Mouse (Mus musculus) stomach, embryonic 14.5 days (tissue): ENCODE data around the gene Gatm. TPM values are rescaled to one million over a fixed set of nuclear protein-coding genes. Genes with fewer than 3 reads are reported as not detected.

Experiments used
- ATAC-seq: fragments of 200-750 bp; cut with Nextera tagmentation; 2 replicates; pipeline ENCODE4 v1.8.0; 2017; ENCODE audit warnings: low read depth, moderate TSS enrichment; ENCODE audit not compliant: insufficient number of reproducible peaks, insufficient read depth, low FRiP score
- H3K27ac ChIP-seq: fragments of 300-500 bp; sonication (generic); 2 replicates; pipeline ENCODE4 v1.5.1; 2014; ENCODE audit warnings: mild to moderate bottlenecking, low read length, moderate library complexity, mixed read lengths
- H3K27me3 ChIP-seq: fragments of 300-500 bp; sonication (generic); 2 replicates; pipeline ENCODE4 v1.6.1; 2014; ENCODE audit warnings: low read length, control low read depth, mixed read lengths; ENCODE audit not compliant: control insufficient read depth, insufficient read depth
- H3K36me3 ChIP-seq: fragments of 300-500 bp; sonication (generic); 2 replicates; pipeline ENCODE4 v1.6.1; 2014; ENCODE audit warnings: mild to moderate bottlenecking, control low read depth, low read length, moderate library complexity, mixed read lengths; ENCODE audit not compliant: control insufficient read depth, insufficient read depth
- H3K4me1 ChIP-seq: fragments of 300-500 bp; sonication (generic); 2 replicates; pipeline ENCODE4 v1.6.1; 2014; ENCODE audit warnings: low read length, control low read depth, mixed read lengths; ENCODE audit not compliant: control insufficient read depth, insufficient read depth
- H3K4me2 ChIP-seq: fragments of 300-500 bp; sonication (generic); replicated peaks from 2 replicates; pipeline ENCODE4 v1.6.1; 2014; ENCODE audit warnings: low read depth, low read length, control low read depth
- H3K4me3 ChIP-seq: fragments of 300-500 bp; sonication (generic); 2 replicates; pipeline ENCODE4 v1.5.1; 2014; ENCODE audit warnings: low read depth, low read length, control low read depth
- H3K9ac ChIP-seq: fragments of 300-500 bp; sonication (generic); replicated peaks from 2 replicates; pipeline ENCODE4 v1.6.1; 2014; ENCODE audit warnings: low read depth, mild to moderate bottlenecking, control low read depth, low read length, moderate library complexity, mixed read lengths
- H3K9me3 ChIP-seq: fragments of 300-500 bp; sonication (generic); 2 replicates; pipeline ENCODE4 v1.6.1; 2016; ENCODE audit warnings: low read depth, low read length, control low read depth; ENCODE audit not compliant: control insufficient read depth
- WGBS: fragments of 180-500 bp; shearing (Covaris S2); extraction: QIAGEN DNeasy Blood & Tissue Kit; methylation state at CpG from one replicate; pipeline ENCODE4 v1.1.7; 2014; 5-methylcytosine and 5-hydroxymethylcytosine counted together
- polyA plus RNA-seq: library from polyadenylated mRNA; unstranded; fragments of >200 nt; fragmentation: Nextera tagmentation; extraction: Ambion mirVana; gene quantifications from 2 replicates; pipeline ENCODE4 v1.2.1, GENCODE M21; 2014

Gatm gene
- polyA plus RNA-seq, 1 experiment from 2014 or later: 11.2 TPM

DNA sequence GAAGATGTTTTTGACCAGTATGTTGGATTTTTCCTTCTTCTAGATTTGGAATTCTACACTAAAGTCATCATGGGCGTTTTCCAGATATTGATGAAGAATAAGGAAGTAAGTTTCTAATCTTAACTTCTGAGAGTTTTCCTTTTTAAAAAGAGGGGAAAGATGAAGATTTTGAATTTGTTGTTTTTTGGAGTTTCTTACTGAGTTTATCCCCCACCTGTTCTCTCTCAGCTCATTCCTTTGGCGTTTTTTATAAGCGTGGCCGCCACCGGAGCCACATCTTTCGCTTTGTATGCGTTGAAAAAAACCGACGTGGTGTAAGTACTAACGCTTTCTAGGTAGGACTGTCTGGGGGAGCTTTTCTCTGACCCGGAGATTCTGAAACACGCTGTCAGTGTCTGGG is 26.9 kb upstream of the Gatm start:
- Histone ChIP-seq H3K27me3 (no peaks in the 10 kb centered on the region), H3K27ac (no peak overlapping the region), H3K36me3 (peaks cover 6% of the 10 kb centered on the region; the same call in 1 of the 2 replicates), H3K4me1 (no peaks in the 10 kb centered on the region), H3K4me3 (peak overlapping the region; percentile 20), H3K9me3 (no peaks in the 10 kb centered on the region), H3K4me2 (peak overlapping the region; percentile 46), H3K9ac (no peak overlapping the region)
- 31% methylated on average over 12 of the region's 12 CpGs for WGBS
- ATAC-seq: no peak

DNA sequence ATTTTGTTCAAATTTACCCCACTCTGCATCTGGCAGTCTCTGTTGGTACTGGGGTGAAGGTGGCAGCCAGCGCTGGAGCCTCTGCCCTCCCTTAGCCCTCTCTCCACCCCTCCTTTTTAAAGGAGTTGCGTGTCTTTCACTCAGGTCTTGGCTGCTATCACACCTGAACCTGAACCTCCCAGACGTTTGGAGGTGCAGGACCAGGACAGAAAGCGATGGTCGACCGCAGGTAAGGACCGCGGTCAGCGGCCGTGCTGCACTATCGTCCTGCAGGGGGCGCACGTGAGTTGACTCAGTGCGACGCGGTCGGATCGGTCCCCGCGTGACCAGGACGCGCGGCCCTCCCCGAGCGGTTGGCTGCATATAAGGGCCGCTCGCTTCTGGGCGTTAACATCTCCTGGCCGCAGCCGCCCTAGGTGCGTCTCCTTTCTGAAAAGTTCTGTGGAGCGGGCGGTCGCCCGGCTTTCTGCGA is 26.5 kb upstream of the Gatm start:
- Histone ChIP-seq H3K4me2 (peak overlapping the region; percentile 46), H3K9me3 (no peaks in the 10 kb centered on the region), H3K36me3 (peaks cover 9% of the 10 kb centered on the region; the same call in 1 of the 2 replicates), H3K4me3 (peak overlapping the region; percentile 20), H3K4me1 (no peaks in the 10 kb centered on the region), H3K27ac (no peak overlapping the region), H3K27me3 (no peaks in the 10 kb centered on the region), H3K9ac (no peak overlapping the region)
- peak; percentile 86 for ATAC-seq
- 1% methylated on average over 36 of the region's 36 CpGs for WGBS

DNA sequence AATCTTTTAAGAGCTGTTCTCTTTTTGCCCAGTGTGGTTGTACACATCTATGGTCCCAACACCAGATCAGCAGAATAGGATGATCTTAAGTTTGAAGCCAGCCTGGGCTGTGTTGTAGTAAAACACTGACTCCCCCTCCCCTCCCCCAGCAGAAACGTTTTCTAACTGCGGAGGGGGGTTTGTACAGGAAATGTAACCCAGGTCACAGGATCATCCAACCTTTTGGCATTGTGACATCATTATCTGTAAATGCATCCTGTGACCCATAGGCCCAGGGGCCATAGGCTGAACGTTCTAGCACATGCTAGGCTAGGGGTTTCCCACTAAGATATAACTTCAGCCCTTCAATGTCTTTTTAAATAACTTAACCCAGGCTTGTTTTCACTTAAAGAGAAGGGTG is 25.6 kb upstream of the Gatm start, which contains the start of gene AA467197:
TSS of gene AA467197 (plus strand) at position 301 of the 400 bp plus-strand sequence.
- WGBS: 53% methylated on average over 3 of the region's 3 CpGs
- peak within 1 kb of the TSS; percentile 20 for H3K4me3 ChIP-seq
- no peak within 1 kb of the TSS for H3K9ac ChIP-seq
- no peaks in the 10 kb centered on the region for H3K9me3 ChIP-seq
- peaks cover 4% of the 10 kb centered on the region; the same call in 1 of the 2 replicates for H3K4me1 ChIP-seq
- H3K27me3 ChIP-seq: no peaks in the 10 kb centered on the region
- peaks cover 9% of the 10 kb centered on the region; the same call in 1 of the 2 replicates for H3K36me3 ChIP-seq
- ATAC-seq: no peak
- H3K4me2 ChIP-seq: peak within 1 kb of the TSS; percentile 46
- H3K27ac ChIP-seq: no peak within 1 kb of the TSS

DNA sequence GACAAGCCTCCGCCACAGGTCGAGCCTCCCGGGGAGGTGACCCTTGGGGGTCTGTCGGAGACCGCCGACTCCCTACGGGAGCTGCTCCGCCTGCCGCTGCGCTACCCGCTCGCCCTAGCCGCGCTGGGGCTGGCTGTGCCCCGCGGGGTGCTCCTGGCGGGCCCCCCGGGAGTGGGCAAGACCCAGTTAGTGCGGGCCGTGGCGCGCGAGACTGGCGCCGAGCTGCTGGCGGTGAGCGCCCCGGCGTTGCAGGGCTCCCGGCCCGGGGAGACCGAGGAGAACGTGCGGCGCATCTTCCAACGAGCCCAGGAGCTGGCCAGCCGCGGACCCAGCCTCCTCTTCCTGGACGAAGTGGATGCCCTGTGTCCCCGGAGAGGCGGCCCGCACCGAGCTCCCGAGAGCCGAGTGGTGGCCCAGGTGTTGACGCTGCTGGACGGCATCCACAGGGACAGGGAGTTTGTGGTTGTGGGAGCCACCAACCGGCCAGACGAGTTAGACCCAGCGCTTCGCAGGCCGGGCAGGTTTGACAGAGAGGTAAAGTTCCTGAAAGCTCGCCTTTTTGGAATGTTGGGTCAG is 20.2 kb upstream of the Gatm start:
- Histone ChIP-seq H3K4me1 (peaks cover 4% of the 10 kb centered on the region; the same call in 1 of the 2 replicates), H3K4me3 (peak overlapping the region; percentile 97), H3K9me3 (no peaks in the 10 kb centered on the region), H3K36me3 (peaks cover 9% of the 10 kb centered on the region; the same call in 1 of the 2 replicates), H3K4me2 (peak overlapping the region; percentile 96), H3K27me3 (no peaks in the 10 kb centered on the region), H3K27ac (peak overlapping the region; percentile 79; the same call in 1 of the 2 replicates), H3K9ac (peak overlapping the region; percentile 78)
- under 1% methylated on average over 51 of the region's 53 CpGs for WGBS
- ATAC-seq: peak; percentile 39

DNA sequence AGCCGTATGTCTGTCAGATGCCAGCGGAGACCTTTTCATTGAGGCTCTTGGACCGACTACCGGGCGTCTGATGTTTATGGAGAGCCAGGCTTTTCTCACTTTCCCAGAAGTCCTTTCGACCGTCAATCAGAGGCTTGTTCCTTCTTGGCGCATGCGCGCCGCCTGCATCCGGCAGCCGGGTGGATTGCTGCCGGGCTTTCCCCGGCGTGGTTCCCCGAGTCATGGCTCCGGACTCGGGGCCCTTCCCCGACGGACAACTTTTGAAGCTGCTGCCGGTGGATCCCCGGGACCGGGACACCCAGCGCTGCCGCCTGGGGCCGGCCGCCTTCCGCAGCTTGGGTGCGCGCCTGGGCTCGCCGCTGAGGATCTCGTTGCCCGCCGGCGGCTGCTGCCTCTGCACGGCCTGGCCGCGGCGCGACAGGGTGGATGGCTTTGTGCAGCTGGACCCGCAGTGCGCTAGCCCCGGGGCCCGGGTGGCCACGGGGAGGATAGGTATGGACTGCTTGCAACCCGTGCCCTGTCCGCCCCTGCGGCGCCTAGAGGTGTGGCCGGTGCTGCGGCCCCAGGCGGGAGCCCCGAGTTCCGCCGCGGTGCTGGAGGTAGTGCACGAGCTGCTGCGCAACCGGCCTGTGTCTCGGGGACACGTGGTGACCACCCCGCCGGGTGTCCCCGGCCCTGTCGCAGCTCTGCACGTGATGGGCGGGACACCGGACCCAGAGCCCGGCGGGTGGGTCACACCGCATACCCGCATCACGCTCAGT is 19.5 kb upstream of the Gatm start:
- Histone ChIP-seq H3K4me2 (peak overlapping the region; percentile 96), H3K9ac (peak overlapping the region; percentile 78), H3K4me3 (peak overlapping the region; percentile 97), H3K9me3 (no peaks in the 10 kb centered on the region), H3K27me3 (no peaks in the 10 kb centered on the region), H3K4me1 (peaks cover 4% of the 10 kb centered on the region; the same call in 1 of the 2 replicates), H3K27ac (peak overlapping the region; percentile 79; the same call in 1 of the 2 replicates), H3K36me3 (peaks cover 9% of the 10 kb centered on the region; the same call in 1 of the 2 replicates)
- ATAC-seq: peak; percentile 79
- under 1% methylated on average over 75 of the region's 75 CpGs for WGBS

DNA sequence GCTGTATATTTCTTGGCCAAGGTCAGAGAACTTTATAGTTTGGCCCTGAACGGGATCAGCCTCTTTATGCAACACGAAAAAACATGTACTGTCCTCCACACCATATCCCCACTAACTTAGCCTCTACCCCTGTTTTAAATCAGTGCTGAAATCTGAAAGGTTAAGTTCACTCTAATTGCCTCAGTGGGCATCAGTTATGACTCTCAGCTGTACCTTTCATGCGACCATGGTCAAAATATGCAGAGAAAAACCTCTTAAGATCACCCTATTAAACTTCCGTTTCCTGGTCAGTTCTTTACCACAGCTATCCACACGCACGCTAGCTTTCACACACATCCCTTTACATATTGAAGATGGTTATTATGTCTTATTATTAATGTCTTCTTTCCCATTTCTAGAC is 18.8 kb upstream of the Gatm start:
- WGBS: 59% methylated on average over 6 of the region's 6 CpGs
- no peaks in the 10 kb centered on the region for H3K9me3 ChIP-seq
- no peak overlapping the region for H3K9ac ChIP-seq
- no peak for ATAC-seq
- no peak overlapping the region for H3K27ac ChIP-seq
- no peaks in the 10 kb centered on the region for H3K27me3 ChIP-seq
- peak overlapping the region; percentile 96 for H3K4me2 ChIP-seq
- H3K4me1 ChIP-seq: peaks cover 4% of the 10 kb centered on the region; the same call in 1 of the 2 replicates
- H3K4me3 ChIP-seq: peak overlapping the region; percentile 97
- H3K36me3 ChIP-seq: peaks cover 9% of the 10 kb centered on the region; the same call in 1 of the 2 replicates

DNA sequence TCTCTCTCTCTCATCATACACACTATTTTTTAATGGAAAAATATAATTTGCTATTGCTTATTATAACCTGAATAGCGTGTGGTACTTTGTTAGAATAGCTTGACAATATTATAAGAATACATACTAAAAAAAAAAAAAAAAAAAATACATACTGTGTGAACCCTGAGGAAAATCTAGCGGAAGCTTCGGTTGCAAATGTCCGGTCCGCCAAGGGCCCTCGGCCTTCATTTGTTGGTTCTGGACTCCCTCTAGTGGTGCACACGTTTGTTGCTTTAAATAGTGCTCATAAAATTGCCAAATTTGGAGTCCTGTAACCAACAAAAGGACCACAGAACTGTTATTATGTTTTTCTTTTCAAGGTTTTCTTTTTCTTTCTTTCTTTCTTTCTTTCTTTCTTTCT is 17.9 kb upstream of the Gatm start:
- no peaks in the 10 kb centered on the region for H3K27me3 ChIP-seq
- no peak overlapping the region for H3K9ac ChIP-seq
- under 1% methylated on average over 7 of the region's 7 CpGs for WGBS
- H3K9me3 ChIP-seq: no peaks in the 10 kb centered on the region
- no peak overlapping the region for H3K4me2 ChIP-seq
- no peak for ATAC-seq
- peaks cover 9% of the 10 kb centered on the region; the same call in 1 of the 2 replicates for H3K36me3 ChIP-seq
- no peak overlapping the region for H3K27ac ChIP-seq
- H3K4me1 ChIP-seq: peaks cover 4% of the 10 kb centered on the region; the same call in 1 of the 2 replicates
- H3K4me3 ChIP-seq: no peak overlapping the region

DNA sequence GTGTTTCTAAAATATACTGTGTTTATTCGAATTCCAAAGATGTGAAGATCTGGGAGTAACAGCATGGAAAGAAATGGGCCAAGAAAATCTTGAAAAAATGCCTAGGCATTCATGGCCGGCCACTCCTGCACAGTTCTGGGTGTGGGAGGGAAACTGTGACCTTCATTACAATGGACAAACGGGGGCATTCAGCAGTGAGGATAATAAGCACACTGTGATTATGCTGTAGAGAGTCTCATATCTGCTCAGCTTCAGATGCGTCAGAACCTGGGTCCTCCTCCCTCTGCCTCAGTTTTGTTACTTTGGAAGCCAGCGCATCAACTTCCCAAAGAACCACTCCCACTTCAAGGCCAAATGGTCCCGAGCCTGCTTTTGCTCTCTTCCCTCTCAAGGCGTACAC is 14.8 kb upstream of the Gatm start:
- no peaks in the 10 kb centered on the region for H3K36me3 ChIP-seq
- H3K9ac ChIP-seq: no peak overlapping the region
- no peak for ATAC-seq
- no peak overlapping the region for H3K4me3 ChIP-seq
- no peak overlapping the region for H3K27ac ChIP-seq
- no peaks in the 10 kb centered on the region for H3K27me3 ChIP-seq
- no peaks in the 10 kb centered on the region for H3K4me1 ChIP-seq
- 50% methylated on average over 7 of the region's 7 CpGs for WGBS
- H3K4me2 ChIP-seq: no peak overlapping the region
- H3K9me3 ChIP-seq: no peaks in the 10 kb centered on the region
